Mouse (Mus musculus) testis, adult 2 months (tissue): ENCODE data around the gene Umps. TPM values are rescaled to one million over a fixed set of nuclear protein-coding genes. Genes with fewer than 3 reads are reported as not detected.

Source experiments
- H3K27ac ChIP-seq: fragments of 200-500 bp; 2 replicates; pipeline ENCODE4 v1.5.1; 2012; ENCODE audit warnings: low read depth, low read length; ENCODE audit not compliant: control insufficient read depth, insufficient read depth
- H3K27me3 ChIP-seq: fragments of 200-500 bp; 2 replicates; pipeline ENCODE4 v1.6.1; 2012; ENCODE audit warnings: mild to moderate bottlenecking, low read length, moderate library complexity; ENCODE audit not compliant: control insufficient read depth, insufficient read depth
- H3K36me3 ChIP-seq: fragments of 200-500 bp; 2 replicates; pipeline ENCODE4 v1.6.1; 2012; ENCODE audit warnings: mild to moderate bottlenecking, low read length; ENCODE audit not compliant: control insufficient read depth, insufficient read depth
- H3K4me1 ChIP-seq: fragments of 200-500 bp; 2 replicates; pipeline ENCODE4 v1.6.1; 2012; ENCODE audit warnings: low read length; ENCODE audit not compliant: control insufficient read depth, insufficient read depth
- H3K4me3 ChIP-seq: fragments of 200-500 bp; 2 replicates; pipeline ENCODE4 v1.5.1; 2012; ENCODE audit warnings: low read depth, mild to moderate bottlenecking, low read length, moderate library complexity, mixed read lengths; ENCODE audit not compliant: control insufficient read depth
- CTCF ChIP-seq: fragments of 200-500 bp; IDR thresholded peaks from 2 replicates; pipeline ENCODE4 v1.5.1; 2012; ENCODE audit warnings: low read depth, mild to moderate bottlenecking, inconsistent platforms, low read length, moderate library complexity; ENCODE audit not compliant: control insufficient read depth, insufficient read depth, insufficient replicate concordance
- POLR2A ChIP-seq: fragments of 200-500 bp; IDR thresholded peaks from 2 replicates; pipeline ENCODE4 v1.6.1; 2012; ENCODE audit warnings: low read depth, mild to moderate bottlenecking, inconsistent platforms, low read length, moderate library complexity; ENCODE audit not compliant: control insufficient read depth
- polyA plus RNA-seq: library from polyadenylated mRNA; depleted of rRNA; stranded (reverse); fragments of >200 nt; gene quantifications from 2 replicates; pipeline ENCODE4 v1.2.3, GENCODE M21; 2012

Umps gene
- polyA plus RNA-seq, 1 experiment, result 12.6 TPM

GRCm38 (mm10) chr16:33953008-33953407, 13.8 kb downstream of the Umps start:
- Histone ChIP-seq H3K36me3 (no peaks in the 10 kb centered on the region; the same call in 1 of the 2 replicates), H3K27me3 (no peaks in the 10 kb centered on the region), H3K27ac (no peak overlapping the region), H3K4me3 (no peak overlapping the region), H3K4me1 (no peaks in the 10 kb centered on the region)
- no peak for TF ChIP-seq POLR2A
- no peak for TF ChIP-seq CTCF

DNA sequence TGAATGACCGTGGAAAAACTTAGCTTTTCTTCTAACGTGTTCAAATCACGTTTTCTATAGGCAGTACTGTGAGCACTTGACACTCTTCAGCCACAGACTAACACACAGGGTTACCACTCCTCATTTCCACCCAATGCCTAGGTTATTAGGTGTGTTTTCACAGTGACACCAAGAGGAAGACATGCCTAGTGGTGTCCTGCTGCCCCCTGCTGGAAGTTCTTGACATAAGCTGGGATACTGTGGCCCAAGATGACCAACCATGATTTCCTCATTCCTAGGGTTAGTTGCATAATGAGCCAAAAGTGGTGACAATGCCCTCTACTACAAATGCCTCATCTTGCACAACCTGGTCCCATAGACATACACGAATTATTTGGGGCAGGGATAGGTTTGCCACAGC, 16.0 kb downstream of the Umps start:
- Histone ChIP-seq H3K4me3 (no peak overlapping the region), H3K4me1 (no peaks in the 10 kb centered on the region), H3K36me3 (no peaks in the 10 kb centered on the region; the same call in 1 of the 2 replicates), H3K27ac (no peak overlapping the region), H3K27me3 (no peaks in the 10 kb centered on the region)
- TF ChIP-seq CTCF, result peak; percentile 34; the same call in 1 of the 2 replicates
- no peak for TF ChIP-seq POLR2A

GRCm38 (mm10) chr16:33950386-33950785, 16.5 kb downstream of the Umps start:
- Histone ChIP-seq H3K36me3 (no peaks in the 10 kb centered on the region), H3K27ac (no peak overlapping the region), H3K4me3 (no peak overlapping the region)

GRCm38 (mm10) chr16:33947664-33948571, 18.9 kb downstream of the Umps start:
- Histone ChIP-seq H3K27me3 (no peaks in the 10 kb centered on the region), H3K4me3 (no peak overlapping the region), H3K27ac (no peak overlapping the region), H3K4me1 (no peaks in the 10 kb centered on the region), H3K36me3 (no peaks in the 10 kb centered on the region)
- no peak for TF ChIP-seq CTCF
- no peak for TF ChIP-seq POLR2A

More at GRCm38 (mm10) chr16:33950386-33950785, 16.5 kb downstream of the Umps start:
- no peak for TF ChIP-seq CTCF
- TF ChIP-seq POLR2A, result no peak
- H3K27me3 ChIP-seq, result no peaks in the 10 kb centered on the region
- H3K4me1 ChIP-seq, result no peaks in the 10 kb centered on the region

- no peak for TF ChIP-seq CTCF
- TF ChIP-seq POLR2A, result no peak
- H3K4me1 ChIP-seq, result no peaks in the 10 kb centered on the region
- no peak overlapping the region for H3K27ac ChIP-seq
- no peaks in the 10 kb centered on the region for H3K27me3 ChIP-seq
- H3K4me3 ChIP-seq, result no peak overlapping the region
- H3K36me3 ChIP-seq, result no peaks in the 10 kb centered on the region
Measured at GRCm38 (mm10) chr16:33946021-33946420, 20.8 kb downstream of the Umps start.

DNA sequence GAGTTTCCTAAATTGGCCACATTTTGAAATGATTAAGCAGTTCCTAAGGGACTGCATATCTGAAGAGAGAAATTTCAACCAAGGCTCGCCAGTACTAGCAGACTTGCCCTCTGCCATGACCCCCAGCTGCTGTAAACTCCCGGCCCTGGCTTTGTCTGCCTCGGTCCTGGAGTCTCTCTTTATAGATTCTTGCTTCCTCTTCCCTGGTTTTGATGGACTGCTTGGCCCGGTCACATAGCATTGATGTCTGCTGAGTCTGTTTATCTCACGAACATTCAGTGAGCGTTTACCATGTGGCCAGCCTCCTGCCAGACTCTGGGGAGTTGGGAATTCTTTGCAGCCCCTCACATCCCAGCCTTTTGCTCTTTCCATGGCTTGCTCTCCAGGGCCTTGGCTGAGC, 22.1 kb downstream of the Umps start:
- TF ChIP-seq CTCF, result no peak
- TF ChIP-seq POLR2A, result no peak
- Histone ChIP-seq H3K27ac (no peak overlapping the region), H3K4me3 (no peak overlapping the region), H3K4me1 (no peaks in the 10 kb centered on the region), H3K36me3 (no peaks in the 10 kb centered on the region), H3K27me3 (no peaks in the 10 kb centered on the region)

GRCm38 (mm10) chr16:33944126-33944525, 22.7 kb downstream of the Umps start:
- TF ChIP-seq POLR2A (no peak), CTCF (no peak)
- no peaks in the 10 kb centered on the region for H3K27me3 ChIP-seq
- no peaks in the 10 kb centered on the region for H3K4me1 ChIP-seq
- H3K27ac ChIP-seq, result no peak overlapping the region
- no peak overlapping the region for H3K4me3 ChIP-seq
- no peaks in the 10 kb centered on the region for H3K36me3 ChIP-seq
